Mouse (Mus musculus): ENCODE data around the gene Gfm1. TPM values are rescaled to one million over a fixed set of nuclear protein-coding genes. Genes with fewer than 3 reads are reported as not detected.

Gene Gfm1
- total RNA-seq (2021): 10 to 100 TPM; 50.9 to 52.1 TPM

- intact Hi-C loops (cut with DNase I): no loop called here
- peak; percentile 88 to 89 for DNase-seq (ENCODE audit: low spot score in 2 of 2)
Observed at GRCm38 (mm10) chr3:67429999-67430380, at the start of gene Gfm1. Gfm1 (plus strand) TSS chr3:67430096.

DNA sequence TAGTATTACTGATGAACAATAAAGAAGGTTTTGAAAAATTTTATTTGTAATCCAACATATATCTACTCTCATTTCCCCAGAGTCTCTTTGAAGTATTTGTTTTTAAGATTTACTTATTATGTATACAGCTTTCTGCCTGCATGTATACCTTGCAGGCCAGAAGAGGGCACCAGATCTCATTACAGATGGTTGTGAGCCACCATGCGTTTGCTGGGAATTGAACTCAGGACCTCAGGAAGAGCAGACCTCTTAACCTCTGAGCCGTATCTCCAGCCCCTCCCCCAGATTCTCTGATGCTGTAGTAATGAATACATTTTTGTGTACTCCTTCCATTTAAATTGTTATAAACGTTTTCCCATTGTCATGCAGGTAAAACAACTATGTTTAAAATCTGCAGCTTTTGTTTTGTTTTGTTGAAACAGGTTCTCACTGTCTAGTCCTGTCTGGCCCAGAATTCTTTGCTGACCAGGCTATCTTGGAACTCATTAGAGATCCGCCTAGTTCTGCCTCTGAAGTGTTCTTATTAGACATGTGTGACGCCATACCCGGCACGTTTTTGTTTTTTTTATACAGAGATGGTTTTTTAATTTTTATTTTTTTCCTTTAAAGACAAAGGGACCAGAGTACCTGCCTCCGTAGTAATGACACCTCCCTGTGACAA, 428 bp upstream of the Gfm1 start:
- DNase-seq (ENCODE audit: low spot score in 2 of 2): no peak
- intact Hi-C loops (cut with DNase I): no loop called here

- intact Hi-C loops (cut with DNase I): no loop called here
- no peak for DNase-seq (ENCODE audit: low spot score in 2 of 2)
Observed at GRCm38 (mm10) chr3:67434011-67434410, 4.1 kb downstream of the Gfm1 start.

GRCm38 (mm10) chr3:67447143-67447542, 17.2 kb downstream of the Gfm1 start:
- intact Hi-C loops (cut with DNase I): no loop called here
- no peak for DNase-seq (ENCODE audit: low spot score in 2 of 2)

DNA sequence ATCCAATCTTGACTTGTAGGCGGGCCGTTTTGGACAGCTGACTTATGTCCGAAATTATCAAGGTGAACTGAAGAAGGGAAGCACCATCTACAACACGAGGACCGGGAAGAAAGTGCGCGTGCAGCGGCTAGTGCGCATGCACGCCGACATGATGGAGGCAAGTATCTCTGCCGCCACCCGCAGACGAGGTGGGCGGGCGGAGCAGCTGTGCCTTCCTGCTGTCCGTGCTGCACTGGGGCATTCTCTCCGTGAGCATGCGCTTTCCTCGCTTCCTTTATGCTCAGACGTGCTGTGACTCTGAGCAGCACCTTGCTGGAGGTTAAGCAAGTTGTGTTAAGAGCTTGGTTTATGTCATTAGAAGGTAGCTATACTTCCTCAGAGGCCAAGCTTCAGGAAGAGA, 19.8 kb downstream of the Gfm1 start:
- intact Hi-C loops (cut with DNase I): no loop called here
- DNase-seq (ENCODE audit: low spot score in 2 of 2): peak in 1 of 2 experiments; percentile 27

GRCm38 (mm10) chr3:67450601-67451210, 20.8 kb downstream of the Gfm1 start:
- DNase-seq (ENCODE audit: low spot score in 2 of 2): no peak
- intact Hi-C loops (cut with DNase I): no loop called here

DNA sequence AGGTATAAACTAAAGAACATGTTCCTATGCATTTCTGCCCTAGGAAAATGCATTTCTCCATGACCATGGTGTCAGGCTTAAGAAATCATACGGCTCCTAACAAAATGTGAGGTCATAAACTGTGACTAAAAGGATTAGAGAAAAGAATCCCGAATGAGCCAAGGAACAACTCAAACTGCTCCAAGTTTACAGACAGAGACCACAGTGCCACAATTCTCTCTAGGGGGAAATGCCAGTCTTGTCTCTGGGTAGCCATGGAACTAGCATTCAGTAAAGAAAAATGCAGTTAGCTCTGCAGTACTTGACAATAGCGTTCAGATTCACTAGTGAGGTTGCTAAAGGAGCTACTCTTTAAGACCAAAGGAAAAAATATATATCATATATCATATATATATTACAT, 30.0 kb downstream of the Gfm1 start:
- no peak for DNase-seq (ENCODE audit: low spot score in 2 of 2)
- intact Hi-C loops (cut with DNase I): no loop called here

DNA sequence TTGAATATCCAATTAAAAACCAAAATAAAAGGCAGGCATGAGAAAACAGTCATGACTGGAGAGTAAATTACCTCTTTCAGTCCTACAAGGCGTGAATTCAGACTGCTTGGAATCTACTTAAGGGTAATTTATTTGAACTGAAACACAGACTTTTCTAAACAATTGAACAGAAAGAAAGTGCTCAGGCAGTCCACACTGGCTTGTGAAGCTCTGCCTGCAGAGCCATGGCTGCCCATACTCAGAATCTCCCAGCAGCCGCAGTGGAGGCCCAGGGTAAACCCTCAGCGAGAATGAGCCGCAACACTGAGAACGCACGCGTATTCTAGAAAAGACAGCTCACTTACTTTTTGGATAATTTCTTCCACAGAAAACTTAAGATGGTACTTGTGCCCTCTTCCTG, 32.1 kb downstream of the Gfm1 start:
- intact Hi-C loops (cut with DNase I): no loop called here
- DNase-seq (ENCODE audit: low spot score in 2 of 2): no peak

DNA sequence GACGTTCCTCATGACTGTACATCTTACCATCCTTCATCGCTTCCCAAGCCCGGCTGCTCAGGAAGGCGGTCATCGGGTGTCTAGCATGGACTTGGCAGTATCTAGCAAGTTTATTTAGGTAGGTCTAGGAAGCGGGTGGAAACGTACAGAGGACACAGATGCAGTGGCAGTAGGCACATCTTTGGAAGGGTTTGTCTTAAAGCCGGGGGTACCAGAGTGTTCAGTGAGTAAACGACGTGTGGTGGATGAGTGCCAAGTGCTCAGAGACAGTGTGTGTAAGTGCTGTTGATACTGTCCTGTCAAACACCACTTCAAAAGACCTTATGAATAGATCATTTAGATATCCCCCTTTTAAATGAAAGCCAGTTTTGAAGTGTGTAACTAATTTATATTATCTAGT, 32.7 kb downstream of the Gfm1 start:
- intact Hi-C loops (cut with DNase I): no loop called here
- no peak for DNase-seq (ENCODE audit: low spot score in 2 of 2)

DNA sequence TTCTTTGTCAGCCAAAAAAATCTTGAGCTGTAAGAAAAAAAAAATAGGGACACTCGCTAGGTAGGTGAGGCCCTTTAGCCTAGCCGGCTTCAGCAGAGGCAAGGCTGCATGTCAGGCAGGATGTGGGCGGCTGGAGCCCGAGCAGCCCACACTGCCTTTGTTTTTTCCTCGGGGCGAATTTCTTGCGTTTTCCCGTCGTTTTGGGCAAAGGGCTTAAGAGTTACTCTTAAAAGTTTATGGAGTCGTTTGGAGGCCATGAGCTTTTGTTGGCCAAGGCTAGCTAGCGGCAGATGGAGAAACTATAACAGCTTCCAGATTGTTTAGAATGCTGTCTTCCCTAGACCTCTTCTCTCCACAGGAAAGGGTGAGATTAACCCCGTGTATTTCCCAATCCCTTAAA, 33.1 kb downstream of the Gfm1 start:
- no peak for DNase-seq (ENCODE audit: low spot score in 2 of 2)
- intact Hi-C loops (cut with DNase I): no loop called here

GRCm38 (mm10) chr3:67463450-67464372, 33.8 kb downstream of the Gfm1 start, which contains the start of gene Lxn:
Lxn (minus strand) TSS chr3:67463926.
- intact Hi-C loops (cut with DNase I): no loop called here
- DNase-seq (ENCODE audit: low spot score in 2 of 2): peak; percentile 78 to 81

DNA sequence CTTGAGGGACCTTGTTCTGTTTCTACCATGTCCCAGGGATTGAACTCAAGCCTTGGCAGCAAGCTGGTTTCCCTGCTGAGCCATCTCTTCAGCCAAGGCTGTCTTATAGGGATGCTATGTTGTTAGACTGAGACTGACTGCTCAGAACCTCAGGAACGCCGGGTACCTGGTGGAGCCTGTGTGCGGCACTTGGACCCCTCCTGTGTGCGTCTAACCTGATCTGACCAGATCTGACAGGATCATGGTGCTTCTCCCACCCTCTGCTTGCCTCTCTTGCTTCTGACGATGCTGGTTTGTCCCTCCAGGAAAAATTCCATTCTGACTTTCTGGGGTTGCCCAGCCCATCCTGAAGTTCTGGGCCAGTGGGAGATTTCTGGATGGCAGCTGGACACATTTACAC, 36.7 kb downstream of the Gfm1 start:
- DNase-seq (ENCODE audit: low spot score in 2 of 2): no peak
- intact Hi-C loops (cut with DNase I): no loop called here

GRCm38 (mm10) chr3:67467281-67467680, 37.4 kb downstream of the Gfm1 start:
- intact Hi-C loops (cut with DNase I): no loop called here
- no peak for DNase-seq (ENCODE audit: low spot score in 2 of 2)

- DNase-seq (ENCODE audit: low spot score in 2 of 2): no peak
- intact Hi-C loops (cut with DNase I): no loop called here
Observed at GRCm38 (mm10) chr3:67471408-67472127, 41.7 kb downstream of the Gfm1 start.

- DNase-seq (ENCODE audit: low spot score in 2 of 2): no peak
- intact Hi-C loops (cut with DNase I): no loop called here
Observed at GRCm38 (mm10) chr3:67473438-67473837, 43.5 kb downstream of the Gfm1 start.

DNA sequence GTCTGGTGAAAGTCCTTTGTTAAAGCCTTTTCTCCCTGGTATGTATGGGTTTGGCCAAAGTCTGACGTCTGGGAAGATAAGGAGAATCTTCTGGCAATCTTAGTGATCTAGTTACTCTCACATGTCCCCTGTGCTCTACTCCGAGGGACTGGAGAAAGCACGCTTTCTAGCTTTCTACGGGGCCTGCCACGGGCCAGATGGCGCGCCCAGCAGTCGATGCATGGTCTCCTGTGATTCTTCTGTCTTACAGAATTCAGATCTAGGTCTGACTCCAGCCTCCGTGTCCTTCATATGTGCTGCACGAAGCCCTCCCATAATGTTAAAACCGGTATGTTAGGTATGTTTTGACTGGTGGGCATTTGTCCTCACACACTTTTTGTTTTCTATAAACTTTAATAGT, 49.9 kb downstream of the Gfm1 start:
- intact Hi-C loops (cut with DNase I): no loop called here
- no peak for DNase-seq (ENCODE audit: low spot score in 2 of 2)

GRCm38 (mm10) chr3:67482400-67482799, 52.5 kb downstream of the Gfm1 start:
- intact Hi-C loops (cut with DNase I): no loop called here
- no peak for DNase-seq (ENCODE audit: low spot score in 2 of 2)

DNA sequence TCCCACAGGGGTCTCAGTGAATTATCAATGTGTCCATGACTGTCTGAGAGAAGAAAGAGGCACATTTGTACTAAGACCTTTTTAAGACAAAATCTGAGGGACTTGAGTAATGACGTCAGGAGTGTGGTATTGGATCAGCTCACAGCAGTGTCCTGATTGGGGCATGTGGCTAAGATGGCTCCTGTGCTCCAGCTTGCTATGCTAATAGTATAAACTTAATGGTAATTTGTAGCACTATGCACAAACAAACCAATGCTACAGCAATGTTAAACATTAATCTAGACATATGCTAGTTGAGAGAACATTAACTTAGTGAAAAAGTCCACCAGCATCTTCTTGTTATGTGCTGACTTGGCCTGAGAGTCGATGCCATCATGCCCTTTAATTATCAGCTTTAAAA, 55.3 kb downstream of the Gfm1 start:
- no peak for DNase-seq (ENCODE audit: low spot score in 2 of 2)
- intact Hi-C loops (cut with DNase I): no loop called here

- no peak for DNase-seq (ENCODE audit: low spot score in 2 of 2)
- intact Hi-C loops (cut with DNase I): no loop called here
Observed at GRCm38 (mm10) chr3:67490156-67490555, 60.3 kb downstream of the Gfm1 start.
